Mouse (Mus musculus) liver, embryonic 16.5 days (tissue): ENCODE data around the gene Nrcam. TPM values are rescaled to one million over a fixed set of nuclear protein-coding genes. Genes with fewer than 3 reads are reported as not detected.

ENCODE experiments used
- ATAC-seq: fragments of 200-750 bp; cut with Nextera tagmentation; 2 replicates; pipeline ENCODE4 v1.8.0; 2017; ENCODE audit warnings: low read depth, mild to moderate bottlenecking, moderate number of reproducible peaks, moderate library complexity
- H3K27ac ChIP-seq: fragments of 300-500 bp; sonication (generic); 2 replicates; pipeline ENCODE4 v1.5.1; 2014; ENCODE audit warnings: mild to moderate bottlenecking, low read length
- H3K27me3 ChIP-seq: fragments of 300-500 bp; sonication (generic); 2 replicates; pipeline ENCODE4 v1.6.1; 2014; ENCODE audit warnings: low read depth, low read length, mixed read lengths; ENCODE audit not compliant: control insufficient read depth, insufficient read depth
- H3K36me3 ChIP-seq: fragments of 300-500 bp; sonication (generic); 2 replicates; pipeline ENCODE4 v1.6.1; 2014; ENCODE audit warnings: mild to moderate bottlenecking; ENCODE audit not compliant: control insufficient read depth, insufficient read depth
- H3K4me1 ChIP-seq: fragments of 300-500 bp; sonication (generic); 2 replicates; pipeline ENCODE4 v1.6.1; 2014; ENCODE audit warnings: low read depth, low read length, mixed read lengths; ENCODE audit not compliant: control insufficient read depth
- H3K4me2 ChIP-seq: fragments of 300-500 bp; sonication (generic); 2 replicates; pipeline ENCODE4 v1.6.1; 2014; ENCODE audit warnings: low read depth, low read length, mixed read lengths
- H3K4me3 ChIP-seq: fragments of 300-500 bp; sonication (generic); 2 replicates; pipeline ENCODE4 v1.5.1; 2014; ENCODE audit warnings: low read depth, mild to moderate bottlenecking, low read length
- H3K9ac ChIP-seq: fragments of 300-500 bp; sonication (generic); 2 replicates; pipeline ENCODE4 v1.6.1; 2014; ENCODE audit warnings: low read depth, low read length
- H3K9me3 ChIP-seq: fragments of 300-500 bp; sonication (generic); replicated peaks from 2 replicates; pipeline ENCODE4 v1.6.1; 2016; ENCODE audit warnings: low read length; ENCODE audit not compliant: control insufficient read depth
- WGBS: fragments of 180-500 bp; shearing (Covaris S2); extraction: QIAGEN DNeasy Blood & Tissue Kit; methylation state at CpG from one replicate; pipeline ENCODE4 v1.1.7; 2014; ENCODE audit not compliant: insufficient replicate concordance; 5-methylcytosine and 5-hydroxymethylcytosine counted together
- polyA plus RNA-seq: library from polyadenylated mRNA; unstranded; fragments of >200 nt; fragmentation: Nextera tagmentation; extraction: Ambion mirVana; gene quantifications from 2 replicates; pipeline ENCODE4 v1.2.1, GENCODE M21; 2015

The Nrcam gene
- polyA plus RNA-seq, 1 experiment from 2014 or later: 0.14 TPM

GRCm38 (mm10) chr12:44386398-44386797 is 57.7 kb downstream of the Nrcam start:
- H3K4me2 ChIP-seq: no peak overlapping the region
- ATAC-seq: no peak
- H3K27ac ChIP-seq: no peak overlapping the region
- no peaks in the 10 kb centered on the region for H3K36me3 ChIP-seq
- no peak overlapping the region for H3K4me3 ChIP-seq
- no peaks in the 10 kb centered on the region for H3K27me3 ChIP-seq
- H3K4me1 ChIP-seq: no peaks in the 10 kb centered on the region
- H3K9me3 ChIP-seq: no peaks in the 10 kb centered on the region
- no peak overlapping the region for H3K9ac ChIP-seq
- 48% methylated on average over 7 of the region's 7 CpGs for WGBS

GRCm38 (mm10) chr12:44388220-44388619 is 59.5 kb downstream of the Nrcam start:
- Histone ChIP-seq H3K4me1 (no peaks in the 10 kb centered on the region), H3K9me3 (no peaks in the 10 kb centered on the region), H3K27ac (no peak overlapping the region), H3K4me2 (no peak overlapping the region), H3K4me3 (no peak overlapping the region), H3K36me3 (no peaks in the 10 kb centered on the region), H3K9ac (no peak overlapping the region), H3K27me3 (no peaks in the 10 kb centered on the region)
- ATAC-seq: no peak
- 38% methylated on average over 1 of the region's 1 CpGs for WGBS

- H3K36me3 ChIP-seq: no peaks in the 10 kb centered on the region
- no peak overlapping the region for H3K27ac ChIP-seq
- H3K9me3 ChIP-seq: no peaks in the 10 kb centered on the region
- no peaks in the 10 kb centered on the region for H3K27me3 ChIP-seq
- H3K4me3 ChIP-seq: no peak overlapping the region
- no peaks in the 10 kb centered on the region for H3K4me1 ChIP-seq
- no peak overlapping the region for H3K4me2 ChIP-seq
- 67% methylated on average over 5 of the region's 5 CpGs for WGBS
- no peak for ATAC-seq
- H3K9ac ChIP-seq: no peak overlapping the region
These were observed 61.9 kb downstream of the Nrcam start for GRCm38 (mm10) chr12:44390391-44391137.

- Histone ChIP-seq H3K27ac (no peak overlapping the region), H3K4me2 (no peak overlapping the region), H3K4me1 (no peaks in the 10 kb centered on the region), H3K9me3 (no peaks in the 10 kb centered on the region), H3K9ac (no peak overlapping the region), H3K36me3 (no peaks in the 10 kb centered on the region), H3K4me3 (no peak overlapping the region), H3K27me3 (no peaks in the 10 kb centered on the region)
- 42% methylated on average over 3 of the region's 3 CpGs for WGBS
- ATAC-seq: no peak
These were observed 66.2 kb downstream of the Nrcam start for GRCm38 (mm10) chr12:44394901-44395300.

GRCm38 (mm10) chr12:44397782-44398181 is 69.1 kb downstream of the Nrcam start:
- no peaks in the 10 kb centered on the region for H3K36me3 ChIP-seq
- no peak for ATAC-seq
- no peaks in the 10 kb centered on the region for H3K4me1 ChIP-seq
- H3K9me3 ChIP-seq: no peaks in the 10 kb centered on the region
- H3K27me3 ChIP-seq: no peaks in the 10 kb centered on the region
- no peak overlapping the region for H3K9ac ChIP-seq
- no peak overlapping the region for H3K4me2 ChIP-seq
- WGBS: 47% methylated on average over 5 of the region's 5 CpGs
- no peak overlapping the region for H3K27ac ChIP-seq
- no peak overlapping the region for H3K4me3 ChIP-seq

GRCm38 (mm10) chr12:44402134-44402533 is 73.4 kb downstream of the Nrcam start:
- Histone ChIP-seq H3K4me3 (no peak overlapping the region), H3K36me3 (no peaks in the 10 kb centered on the region), H3K9ac (no peak overlapping the region), H3K9me3 (no peaks in the 10 kb centered on the region), H3K4me2 (no peak overlapping the region), H3K27ac (no peak overlapping the region), H3K4me1 (no peaks in the 10 kb centered on the region), H3K27me3 (no peaks in the 10 kb centered on the region)
- no peak for ATAC-seq
- 58% methylated on average over 1 of the region's 1 CpGs for WGBS

- no peak overlapping the region for H3K4me2 ChIP-seq
- no peaks in the 10 kb centered on the region for H3K27me3 ChIP-seq
- ATAC-seq: no peak
- no peaks in the 10 kb centered on the region for H3K4me1 ChIP-seq
- H3K9me3 ChIP-seq: no peaks in the 10 kb centered on the region
- 62% methylated on average over 1 of the region's 1 CpGs for WGBS
- no peaks in the 10 kb centered on the region for H3K36me3 ChIP-seq
- H3K4me3 ChIP-seq: no peak overlapping the region
- H3K9ac ChIP-seq: no peak overlapping the region
- no peak overlapping the region for H3K27ac ChIP-seq
These were observed 74.6 kb downstream of the Nrcam start for GRCm38 (mm10) chr12:44403270-44403669.

GRCm38 (mm10) chr12:44403731-44404424 is 75.2 kb downstream of the Nrcam start:
- Histone ChIP-seq H3K4me1 (no peaks in the 10 kb centered on the region), H3K27ac (no peak overlapping the region), H3K4me2 (no peak overlapping the region), H3K9ac (no peak overlapping the region), H3K27me3 (no peaks in the 10 kb centered on the region), H3K36me3 (no peaks in the 10 kb centered on the region), H3K4me3 (no peak overlapping the region), H3K9me3 (no peaks in the 10 kb centered on the region)
- ATAC-seq: no peak
- 39% methylated on average over 3 of the region's 3 CpGs for WGBS

GRCm38 (mm10) chr12:44409786-44410185 is 81.1 kb downstream of the Nrcam start:
- no peak overlapping the region for H3K9ac ChIP-seq
- H3K36me3 ChIP-seq: no peaks in the 10 kb centered on the region
- no peak overlapping the region for H3K27ac ChIP-seq
- no peaks in the 10 kb centered on the region for H3K9me3 ChIP-seq
- WGBS: 56% methylated on average over 4 of the region's 4 CpGs
- H3K4me1 ChIP-seq: no peaks in the 10 kb centered on the region
- no peaks in the 10 kb centered on the region for H3K27me3 ChIP-seq
- no peak overlapping the region for H3K4me2 ChIP-seq
- ATAC-seq: no peak
- no peak overlapping the region for H3K4me3 ChIP-seq
